Mouse (Mus musculus): ENCODE results near the gene Lypla2.

GRCm38 (mm10) chr4:135954241-135954640 lies 18.2 kb downstream of the Lypla2 start:
- TF ChIP-seq CTCF (IDR thresholded peaks at IDR 0.05; ENCODE audit: borderline replicate concordance, extremely low read depth, insufficient read depth, insufficient read length) (peak; percentile 85), POLR2A (IDR thresholded peaks at IDR 0.05; ENCODE audit: borderline replicate concordance, extremely low read depth, insufficient read depth, insufficient read length, poor library complexity, severe bottlenecking) (no peak)

Measured in brain, embryonic 14.5 days (tissue).